Mouse (Mus musculus): ENCODE results near the gene Scai. TPM values are rescaled to one million over a fixed set of nuclear protein-coding genes. Genes with fewer than 3 reads are reported as not detected.
"Not testable (repeated sequence)": the region's sequence is repeated elsewhere in the genome, so short reads cannot be mapped to it uniquely, and the experiment has no call there.

Gene Scai
- polyA plus RNA-seq, 1 experiment from 2014 or later: 7.7 TPM

- H3K36me3 ChIP-seq (ENCODE audit: control insufficient read depth, insufficient read depth, low read length): peaks cover 4% of the 10 kb centered on the region
- DNase-seq (ENCODE audit: low spot score): no peak
- no peak overlapping the region for H3K9ac ChIP-seq (ENCODE audit: low read length)
- H3K9me3 ChIP-seq (ENCODE audit: control insufficient read depth, low read length): no peaks in the 10 kb centered on the region
- no peak overlapping the region for H3K27ac ChIP-seq (ENCODE audit: low read depth, low read length)
- H3K4me2 ChIP-seq (ENCODE audit: low read depth): no peak overlapping the region
- no peaks in the 10 kb centered on the region for H3K27me3 ChIP-seq (ENCODE audit: control insufficient read depth, insufficient read depth, low read length)
- 95% methylated on average over 2 of the region's 2 CpGs for WGBS
- H3K4me1 ChIP-seq (ENCODE audit: control insufficient read depth, insufficient read depth, low read length): no peaks in the 10 kb centered on the region
- no peak for ATAC-seq (ENCODE audit: insufficient read depth, low FRiP score, low TSS enrichment)
- H3K4me3 ChIP-seq (ENCODE audit: low read depth, low read length): no peak overlapping the region
Observed at GRCm38 (mm10) chr2:39116583-39116982, 74.0 kb downstream of the Scai start.

DNA sequence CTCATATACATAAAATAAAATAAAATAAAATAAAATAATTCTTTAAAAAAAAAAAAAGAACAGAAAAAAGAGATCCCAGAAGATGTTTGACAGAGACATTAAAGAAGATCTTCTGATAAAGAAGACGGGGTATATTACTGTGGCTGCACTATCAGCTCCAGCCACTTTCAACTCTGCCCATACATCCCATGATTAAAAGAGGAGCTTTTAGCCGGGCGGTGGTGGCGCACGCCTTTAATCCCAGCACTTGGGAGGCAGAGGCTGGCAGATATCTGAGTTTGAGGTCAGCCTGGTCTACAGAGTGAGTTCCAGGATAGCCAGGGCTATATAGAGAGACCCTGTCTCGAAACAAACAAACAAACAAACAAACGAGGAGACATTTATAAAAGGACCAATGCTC lies 76.4 kb downstream of the Scai start:
- WGBS: 94% methylated on average over 7 of the region's 7 CpGs
- Histone ChIP-seq H3K27me3 (ENCODE audit: control insufficient read depth, insufficient read depth, low read length) (no peaks in the 10 kb centered on the region), H3K36me3 (ENCODE audit: control insufficient read depth, insufficient read depth, low read length) (peaks cover 4% of the 10 kb centered on the region), H3K9ac (ENCODE audit: low read length) (no peak overlapping the region), H3K27ac (ENCODE audit: low read depth, low read length) (no peak overlapping the region), H3K4me1 (ENCODE audit: control insufficient read depth, insufficient read depth, low read length) (no peaks in the 10 kb centered on the region), H3K9me3 (ENCODE audit: control insufficient read depth, low read length) (no peaks in the 10 kb centered on the region), H3K4me2 (ENCODE audit: low read depth) (no peak overlapping the region), H3K4me3 (ENCODE audit: low read depth, low read length) (no peak overlapping the region)
- ATAC-seq (ENCODE audit: insufficient read depth, low FRiP score, low TSS enrichment): no peak
- no peak for DNase-seq (ENCODE audit: low spot score)

GRCm38 (mm10) chr2:39110514-39110913 lies 80.0 kb downstream of the Scai start:
- no peak overlapping the region for H3K27ac ChIP-seq (ENCODE audit: low read depth, low read length)
- H3K9me3 ChIP-seq (ENCODE audit: control insufficient read depth, low read length): no peaks in the 10 kb centered on the region
- no peaks in the 10 kb centered on the region for H3K36me3 ChIP-seq (ENCODE audit: control insufficient read depth, insufficient read depth, low read length)
- H3K4me1 ChIP-seq (ENCODE audit: control insufficient read depth, insufficient read depth, low read length): no peaks in the 10 kb centered on the region
- no peak overlapping the region for H3K4me2 ChIP-seq (ENCODE audit: low read depth)
- H3K9ac ChIP-seq (ENCODE audit: low read length): no peak overlapping the region
- H3K4me3 ChIP-seq (ENCODE audit: low read depth, low read length): no peak overlapping the region
- DNase-seq (ENCODE audit: low spot score): no peak
- ATAC-seq (ENCODE audit: insufficient read depth, low FRiP score, low TSS enrichment): no peak
- no peaks in the 10 kb centered on the region for H3K27me3 ChIP-seq (ENCODE audit: control insufficient read depth, insufficient read depth, low read length)

GRCm38 (mm10) chr2:39109712-39110111 lies 80.8 kb downstream of the Scai start:
- H3K36me3 ChIP-seq (ENCODE audit: control insufficient read depth, insufficient read depth, low read length); H3K4me2 ChIP-seq (ENCODE audit: low read depth); H3K9me3 ChIP-seq (ENCODE audit: control insufficient read depth, low read length); ATAC-seq (ENCODE audit: insufficient read depth, low FRiP score, low TSS enrichment); H3K27me3 ChIP-seq (ENCODE audit: control insufficient read depth, insufficient read depth, low read length); DNase-seq (ENCODE audit: low spot score); H3K9ac ChIP-seq (ENCODE audit: low read length); H3K4me3 ChIP-seq (ENCODE audit: low read depth, low read length); H3K4me1 ChIP-seq (ENCODE audit: control insufficient read depth, insufficient read depth, low read length); H3K27ac ChIP-seq (ENCODE audit: low read depth, low read length): not testable (repeated sequence)

DNA sequence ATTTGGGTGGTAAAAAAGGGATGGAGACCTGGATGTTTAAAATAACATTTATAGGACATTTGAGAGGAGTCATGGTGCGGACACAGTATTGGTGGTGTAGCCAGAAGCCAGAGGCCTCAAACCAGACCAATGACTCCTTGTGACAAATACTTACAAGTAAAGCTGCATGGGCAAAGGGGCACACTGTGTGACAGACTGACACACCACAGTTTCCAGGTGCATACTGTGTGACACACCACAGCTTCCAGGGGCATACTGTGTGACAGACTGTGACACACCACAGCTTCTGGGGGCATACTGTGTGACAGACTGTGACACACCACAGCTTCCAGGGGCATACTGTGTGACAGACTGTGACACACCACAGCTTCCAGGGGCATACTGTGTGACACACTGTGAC lies 90.6 kb downstream of the Scai start:
- H3K4me3 ChIP-seq (ENCODE audit: low read depth, low read length); H3K27me3 ChIP-seq (ENCODE audit: control insufficient read depth, insufficient read depth, low read length); ATAC-seq (ENCODE audit: insufficient read depth, low FRiP score, low TSS enrichment); H3K4me2 ChIP-seq (ENCODE audit: low read depth); DNase-seq (ENCODE audit: low spot score); H3K9ac ChIP-seq (ENCODE audit: low read length); H3K36me3 ChIP-seq (ENCODE audit: control insufficient read depth, insufficient read depth, low read length); H3K4me1 ChIP-seq (ENCODE audit: control insufficient read depth, insufficient read depth, low read length); H3K9me3 ChIP-seq (ENCODE audit: control insufficient read depth, low read length); H3K27ac ChIP-seq (ENCODE audit: low read depth, low read length): not testable (repeated sequence)
- 97% methylated on average over 1 of the region's 1 CpGs for WGBS

- Histone ChIP-seq H3K9ac (ENCODE audit: low read length) (no peak overlapping the region), H3K27me3 (ENCODE audit: control insufficient read depth, insufficient read depth, low read length) (no peaks in the 10 kb centered on the region), H3K27ac (ENCODE audit: low read depth, low read length) (no peak overlapping the region), H3K9me3 (ENCODE audit: control insufficient read depth, low read length) (no peaks in the 10 kb centered on the region), H3K4me2 (ENCODE audit: low read depth) (no peak overlapping the region), H3K36me3 (ENCODE audit: control insufficient read depth, insufficient read depth, low read length) (peaks cover 2% of the 10 kb centered on the region; the same call in 1 of the 2 replicates), H3K4me1 (ENCODE audit: control insufficient read depth, insufficient read depth, low read length) (no peaks in the 10 kb centered on the region), H3K4me3 (ENCODE audit: low read depth, low read length) (no peak overlapping the region)
- DNase-seq (ENCODE audit: low spot score): no peak
- ATAC-seq (ENCODE audit: insufficient read depth, low FRiP score, low TSS enrichment): no peak
Observed at GRCm38 (mm10) chr2:39097993-39098392, 92.5 kb downstream of the Scai start.

DNA sequence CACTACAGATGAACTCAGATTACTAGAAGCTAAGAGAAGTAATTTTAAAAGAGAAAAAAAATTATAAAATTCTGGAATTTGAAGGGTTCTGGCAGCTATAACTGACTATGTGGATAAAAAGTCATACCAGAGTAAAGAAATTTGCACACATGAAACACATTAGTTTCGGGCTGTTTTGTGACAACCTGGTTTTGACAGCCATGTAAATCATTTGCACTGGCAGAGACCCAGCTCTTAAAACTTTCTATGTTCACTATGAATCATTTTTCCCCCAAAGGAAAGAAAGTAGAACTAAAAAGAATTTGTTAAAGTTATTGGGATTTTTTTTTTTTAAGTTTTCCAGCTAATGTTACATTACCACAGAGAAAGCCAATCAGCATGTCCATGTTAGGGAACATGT lies 98.6 kb downstream of the Scai start:
- H3K9ac ChIP-seq (ENCODE audit: low read length): no peak overlapping the region
- no peak for DNase-seq (ENCODE audit: low spot score)
- 84% methylated on average over 1 of the region's 1 CpGs for WGBS

GRCm38 (mm10) chr2:39082706-39083105 lies 107.8 kb downstream of the Scai start:
- DNase-seq (ENCODE audit: low spot score): no peak
- WGBS: 82% methylated on average over 3 of the region's 3 CpGs
- H3K4me2 ChIP-seq (ENCODE audit: low read depth): no peak overlapping the region
- H3K9ac ChIP-seq (ENCODE audit: low read length): no peak overlapping the region
- no peaks in the 10 kb centered on the region for H3K36me3 ChIP-seq (ENCODE audit: control insufficient read depth, insufficient read depth, low read length)
- no peaks in the 10 kb centered on the region for H3K27me3 ChIP-seq (ENCODE audit: control insufficient read depth, insufficient read depth, low read length)
- no peak overlapping the region for H3K4me3 ChIP-seq (ENCODE audit: low read depth, low read length)
- no peaks in the 10 kb centered on the region for H3K4me1 ChIP-seq (ENCODE audit: control insufficient read depth, insufficient read depth, low read length)
- ATAC-seq (ENCODE audit: insufficient read depth, low FRiP score, low TSS enrichment): no peak
- H3K27ac ChIP-seq (ENCODE audit: low read depth, low read length): no peak overlapping the region
- H3K9me3 ChIP-seq (ENCODE audit: control insufficient read depth, low read length): no peaks in the 10 kb centered on the region

More for the DNA sequence above, 98.6 kb downstream of the Scai start:
- no peaks in the 10 kb centered on the region for H3K9me3 ChIP-seq (ENCODE audit: control insufficient read depth, low read length)
- no peak overlapping the region for H3K4me2 ChIP-seq (ENCODE audit: low read depth)
- no peak overlapping the region for H3K4me3 ChIP-seq (ENCODE audit: low read depth, low read length)
- H3K27ac ChIP-seq (ENCODE audit: low read depth, low read length): no peak overlapping the region
- peaks cover 2% of the 10 kb centered on the region; the same call in 1 of the 2 replicates for H3K36me3 ChIP-seq (ENCODE audit: control insufficient read depth, insufficient read depth, low read length)
- ATAC-seq (ENCODE audit: insufficient read depth, low FRiP score, low TSS enrichment): no peak
- no peaks in the 10 kb centered on the region for H3K27me3 ChIP-seq (ENCODE audit: control insufficient read depth, insufficient read depth, low read length)
- no peaks in the 10 kb centered on the region for H3K4me1 ChIP-seq (ENCODE audit: control insufficient read depth, insufficient read depth, low read length)

DNA sequence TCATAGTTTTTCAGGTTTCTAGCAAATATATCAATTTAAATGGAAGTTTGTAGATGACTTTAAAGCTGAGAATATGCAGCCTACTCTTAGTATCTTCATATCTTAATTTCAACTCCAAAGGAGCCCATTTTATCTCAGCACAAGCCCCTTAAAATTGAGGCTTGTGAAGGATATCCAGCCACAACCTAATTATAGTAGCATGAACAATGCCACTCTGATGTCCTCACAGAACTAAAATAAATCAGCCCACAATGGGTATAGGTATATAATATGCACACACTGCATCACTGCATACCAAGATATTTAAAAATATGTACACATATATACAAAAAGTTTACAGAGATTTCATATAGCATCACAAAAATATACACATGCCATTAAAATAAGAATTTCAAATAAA lies 119.9 kb downstream of the Scai start:
- Histone ChIP-seq H3K36me3 (ENCODE audit: control insufficient read depth, insufficient read depth, low read length) (no peaks in the 10 kb centered on the region), H3K4me1 (ENCODE audit: control insufficient read depth, insufficient read depth, low read length) (no peaks in the 10 kb centered on the region), H3K9me3 (ENCODE audit: control insufficient read depth, low read length) (no peaks in the 10 kb centered on the region), H3K27ac (ENCODE audit: low read depth, low read length) (no peak overlapping the region), H3K4me2 (ENCODE audit: low read depth) (no peak overlapping the region), H3K27me3 (ENCODE audit: control insufficient read depth, insufficient read depth, low read length) (no peaks in the 10 kb centered on the region), H3K4me3 (ENCODE audit: low read depth, low read length) (no peak overlapping the region), H3K9ac (ENCODE audit: low read length) (no peak overlapping the region)
- ATAC-seq (ENCODE audit: insufficient read depth, low FRiP score, low TSS enrichment) (no peak), DNase-seq (ENCODE audit: low spot score) (no peak)

Measured in neural tube, embryonic 11.5 days (tissue).